Mouse (Mus musculus) kidney, embryonic 15.5 days (tissue): Measurements from ENCODE around the gene 4930550C14Rik. TPM values are rescaled to one million over a fixed set of nuclear protein-coding genes. Genes with fewer than 3 reads are reported as not detected.
A peak's percentile ranks its signal among the peaks of the same experiment; 100 is the strongest.

Source experiments
- ATAC-seq: fragments of 200-750 bp; cut with Nextera tagmentation; replicated peaks from 2 replicates; pipeline ENCODE4 v1.8.0; 2017; ENCODE audit warnings: moderate TSS enrichment; ENCODE audit not compliant: low FRiP score
- H3K27ac ChIP-seq: fragments of 300-500 bp; sonication (generic); 2 replicates; pipeline ENCODE4 v1.5.1; 2015; ENCODE audit warnings: mild to moderate bottlenecking, inconsistent platforms
- H3K27me3 ChIP-seq: fragments of 300-500 bp; sonication (generic); 2 replicates; pipeline ENCODE4 v1.6.1; 2015; ENCODE audit warnings: inconsistent platforms
- H3K36me3 ChIP-seq: fragments of 300-500 bp; sonication (generic); 2 replicates; pipeline ENCODE4 v1.6.1; 2015; ENCODE audit warnings: inconsistent platforms
- H3K4me1 ChIP-seq: fragments of 300-500 bp; sonication (generic); 2 replicates; pipeline ENCODE4 v1.6.1; 2015; ENCODE audit warnings: inconsistent platforms
- H3K4me2 ChIP-seq: fragments of 300-500 bp; sonication (generic); 2 replicates; pipeline ENCODE4 v1.6.1; 2015; ENCODE audit warnings: moderate library complexity, mild to moderate bottlenecking, inconsistent platforms
- H3K4me3 ChIP-seq: fragments of 300-500 bp; sonication (generic); replicated peaks from 2 replicates; pipeline ENCODE4 v1.5.1; 2015; ENCODE audit warnings: mild to moderate bottlenecking, inconsistent platforms
- H3K9ac ChIP-seq: fragments of 300-500 bp; sonication (generic); 2 replicates; pipeline ENCODE4 v1.6.1; 2015; ENCODE audit warnings: mild to moderate bottlenecking, inconsistent platforms
- H3K9me3 ChIP-seq: fragments of 300-500 bp; sonication (generic); replicated peaks from 2 replicates; pipeline ENCODE4 v1.6.1; 2016; ENCODE audit warnings: inconsistent platforms
- WGBS: fragments of 180-500 bp; shearing (Covaris S2); methylation state at CpG from one replicate; pipeline ENCODE4 v1.1.7; 2015; ENCODE audit warnings: mixed read lengths; 5-methylcytosine and 5-hydroxymethylcytosine counted together
- polyA plus RNA-seq: library from polyadenylated mRNA; unstranded; fragments of >200 nt; fragmentation: Nextera tagmentation; extraction: Ambion mirVana; gene quantifications from 2 replicates; pipeline ENCODE4 v1.2.1, GENCODE M21; 2015

Gene 4930550C14Rik
- 1.6 and 1.9 TPM in 2 replicates for polyA plus RNA-seq

- H3K4me2 ChIP-seq: peak within 1 kb of the TSS; percentile 55
- no peaks in the 10 kb centered on the region for H3K27me3 ChIP-seq
- H3K9me3 ChIP-seq: no peaks in the 10 kb centered on the region
- H3K4me1 ChIP-seq: peaks cover 41% of the 10 kb centered on the region
- peak within 1 kb of the TSS; percentile 17; the same call in 1 of the 2 replicates for H3K9ac ChIP-seq
- peak within 1 kb of the TSS; percentile 80 for H3K27ac ChIP-seq
- WGBS: 5% methylated on average over 11 of the region's 11 CpGs
- H3K4me3 ChIP-seq: peak within 1 kb of the TSS; percentile 20
- H3K36me3 ChIP-seq: peaks cover 6% of the 10 kb centered on the region
- peak; percentile 16; the same call in 1 of the 2 replicates for ATAC-seq
Observed at GRCm38 (mm10) chr9:53402291-53402711, at the start of gene 4930550C14Rik. 4930550C14Rik (plus strand) TSS chr9:53402325.

- Histone ChIP-seq H3K4me2 (no peak overlapping the region), H3K36me3 (no peaks in the 10 kb centered on the region), H3K4me1 (peaks cover 4% of the 10 kb centered on the region), H3K9me3 (no peaks in the 10 kb centered on the region), H3K9ac (no peak overlapping the region), H3K27ac (no peak overlapping the region), H3K4me3 (no peak overlapping the region), H3K27me3 (no peaks in the 10 kb centered on the region)
- WGBS: 89% methylated on average over 5 of the region's 5 CpGs
- no peak for ATAC-seq
Observed at GRCm38 (mm10) chr9:53353161-53353560, 49.0 kb upstream of the 4930550C14Rik start.

GRCm38 (mm10) chr9:53356219-53357155 lies 45.6 kb upstream of the 4930550C14Rik start:
- peak overlapping the region; percentile 5 for H3K4me2 ChIP-seq
- H3K9ac ChIP-seq: no peak overlapping the region
- ATAC-seq: 0 out of 2 replicates have a peak, but pooled peaks have one; percentile 56
- no peak overlapping the region for H3K27ac ChIP-seq
- no peak overlapping the region for H3K4me3 ChIP-seq
- H3K36me3 ChIP-seq: no peaks in the 10 kb centered on the region
- WGBS: 24% methylated on average over 14 of the region's 14 CpGs
- H3K9me3 ChIP-seq: no peaks in the 10 kb centered on the region
- H3K27me3 ChIP-seq: no peaks in the 10 kb centered on the region
- H3K4me1 ChIP-seq: peaks cover 4% of the 10 kb centered on the region

GRCm38 (mm10) chr9:53371339-53371738 lies 30.8 kb upstream of the 4930550C14Rik start:
- no peak for ATAC-seq
- WGBS: 43% methylated on average over 3 of the region's 3 CpGs

GRCm38 (mm10) chr9:53375907-53376306 lies 26.2 kb upstream of the 4930550C14Rik start:
- no peaks in the 10 kb centered on the region for H3K4me1 ChIP-seq
- 0 out of 2 replicates have a peak, but pooled peaks cover 4% of the 10 kb centered on the region for H3K36me3 ChIP-seq
- H3K27ac ChIP-seq: no peak overlapping the region
- H3K4me2 ChIP-seq: no peak overlapping the region
- no peak overlapping the region for H3K4me3 ChIP-seq
- WGBS: 74% methylated on average over 4 of the region's 4 CpGs
- no peak for ATAC-seq
- H3K9me3 ChIP-seq: no peaks in the 10 kb centered on the region
- no peaks in the 10 kb centered on the region for H3K27me3 ChIP-seq
- H3K9ac ChIP-seq: no peak overlapping the region

More at GRCm38 (mm10) chr9:53371339-53371738, 30.8 kb upstream of the 4930550C14Rik start:
- Histone ChIP-seq H3K9me3 (no peaks in the 10 kb centered on the region), H3K27me3 (no peaks in the 10 kb centered on the region), H3K4me1 (no peaks in the 10 kb centered on the region), H3K4me2 (no peak overlapping the region), H3K4me3 (no peak overlapping the region), H3K9ac (no peak overlapping the region), H3K27ac (no peak overlapping the region), H3K36me3 (0 out of 2 replicates have a peak, but pooled peaks cover 4% of the 10 kb centered on the region)

GRCm38 (mm10) chr9:53376820-53377219 lies 25.3 kb upstream of the 4930550C14Rik start:
- H3K9ac ChIP-seq: no peak overlapping the region
- no peak overlapping the region for H3K4me3 ChIP-seq
- 86% methylated on average over 13 of the region's 13 CpGs for WGBS
- H3K36me3 ChIP-seq: 0 out of 2 replicates have a peak, but pooled peaks cover 4% of the 10 kb centered on the region
- no peaks in the 10 kb centered on the region for H3K4me1 ChIP-seq
- no peak for ATAC-seq
- no peak overlapping the region for H3K27ac ChIP-seq
- no peaks in the 10 kb centered on the region for H3K9me3 ChIP-seq
- H3K4me2 ChIP-seq: no peak overlapping the region
- no peaks in the 10 kb centered on the region for H3K27me3 ChIP-seq

GRCm38 (mm10) chr9:53377597-53377996 lies 24.5 kb upstream of the 4930550C14Rik start:
- ATAC-seq: no peak
- Histone ChIP-seq H3K36me3 (0 out of 2 replicates have a peak, but pooled peaks cover 3% of the 10 kb centered on the region), H3K4me3 (no peak overlapping the region), H3K27ac (no peak overlapping the region), H3K4me1 (no peaks in the 10 kb centered on the region), H3K27me3 (no peaks in the 10 kb centered on the region), H3K9me3 (no peaks in the 10 kb centered on the region), H3K9ac (no peak overlapping the region), H3K4me2 (no peak overlapping the region)
- WGBS: 58% methylated on average over 5 of the region's 5 CpGs

- Histone ChIP-seq H3K9me3 (no peaks in the 10 kb centered on the region), H3K4me1 (no peaks in the 10 kb centered on the region), H3K9ac (no peak overlapping the region), H3K27ac (no peak overlapping the region), H3K4me3 (no peak overlapping the region), H3K36me3 (no peaks in the 10 kb centered on the region), H3K4me2 (no peak overlapping the region), H3K27me3 (no peaks in the 10 kb centered on the region)
- ATAC-seq: no peak
- 83% methylated on average over 3 of the region's 3 CpGs for WGBS
Observed at GRCm38 (mm10) chr9:53378171-53378570, 24.0 kb upstream of the 4930550C14Rik start.

- WGBS: 83% methylated on average over 2 of the region's 2 CpGs
- H3K4me3 ChIP-seq: no peak overlapping the region
- H3K4me2 ChIP-seq: no peak overlapping the region
- H3K27ac ChIP-seq: no peak overlapping the region
- H3K9me3 ChIP-seq: no peaks in the 10 kb centered on the region
- peaks cover 9% of the 10 kb centered on the region for H3K4me1 ChIP-seq
- no peak for ATAC-seq
- no peaks in the 10 kb centered on the region for H3K27me3 ChIP-seq
- no peaks in the 10 kb centered on the region for H3K36me3 ChIP-seq
- no peak overlapping the region for H3K9ac ChIP-seq
Observed at GRCm38 (mm10) chr9:53380595-53380994, 21.5 kb upstream of the 4930550C14Rik start.

- Histone ChIP-seq H3K9me3 (no peaks in the 10 kb centered on the region), H3K27me3 (no peaks in the 10 kb centered on the region), H3K4me3 (no peak overlapping the region), H3K4me2 (no peak overlapping the region), H3K27ac (no peak overlapping the region), H3K9ac (no peak overlapping the region), H3K4me1 (peaks cover 13% of the 10 kb centered on the region), H3K36me3 (no peaks in the 10 kb centered on the region)
- 81% methylated on average over 5 of the region's 5 CpGs for WGBS
- no peak for ATAC-seq
Observed at GRCm38 (mm10) chr9:53381113-53381615, 21.0 kb upstream of the 4930550C14Rik start.

GRCm38 (mm10) chr9:53383951-53384866 lies 17.9 kb upstream of the 4930550C14Rik start, which contains the start of gene Kdelc2:
Kdelc2 (plus strand) TSS chr9:53384025.
- Histone ChIP-seq H3K27me3 (no peaks in the 10 kb centered on the region), H3K4me2 (peak within 1 kb of the TSS; percentile 82), H3K27ac (peak within 1 kb of the TSS; percentile 98), H3K9ac (peak within 1 kb of the TSS; percentile 86), H3K9me3 (no peaks in the 10 kb centered on the region), H3K36me3 (peaks cover 12% of the 10 kb centered on the region), H3K4me3 (peak within 1 kb of the TSS; percentile 69), H3K4me1 (peaks cover 13% of the 10 kb centered on the region)
- ATAC-seq: peak; percentile 98
- WGBS: under 1% methylated on average over 73 of the region's 75 CpGs
